Mouse (Mus musculus): ENCODE measurements around the gene Gm6993. TPM values are rescaled to one million over a fixed set of nuclear protein-coding genes. Genes with fewer than 3 reads are reported as not detected.

Gene Gm6993
- polyA plus RNA-seq (2015; fragmentation: Nextera tagmentation; extraction: Ambion mirVana): not detected in 2 replicates

DNA sequence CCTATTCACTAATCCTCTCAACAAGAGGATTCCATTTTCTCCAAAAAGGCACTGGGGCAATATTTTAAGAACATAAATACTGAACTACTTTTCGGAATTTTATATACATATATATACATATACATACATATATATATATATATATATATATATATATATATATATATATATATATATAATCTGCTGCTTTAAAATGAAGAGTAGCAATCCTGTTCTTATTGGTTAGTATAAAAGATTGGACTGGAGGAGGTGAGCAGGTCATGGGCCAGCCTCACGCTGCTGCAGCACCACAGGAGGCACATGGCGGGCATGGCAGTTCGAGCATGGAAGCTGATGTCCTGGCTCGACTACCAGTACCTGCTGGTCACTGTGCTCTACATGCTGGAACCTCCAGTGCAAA lies at the start of gene Gm6993:
Gene Gm6993 (plus strand): TSS at position 301 of the 400 bp plus-strand sequence.
- H3K9me3 ChIP-seq: no peaks in the 10 kb centered on the region
- no peaks in the 10 kb centered on the region for H3K36me3 ChIP-seq
- H3K4me1 ChIP-seq: peaks cover 9% of the 10 kb centered on the region
- H3K9ac ChIP-seq: no peak within 1 kb of the TSS
- no peak within 1 kb of the TSS for H3K27ac ChIP-seq
- WGBS: 87% methylated on average over 5 of the region's 5 CpGs
- H3K4me3 ChIP-seq: no peak within 1 kb of the TSS
- no peak within 1 kb of the TSS for H3K4me2 ChIP-seq (replicated peaks)
- no peak for ATAC-seq (ENCODE audit: low FRiP score, low read depth)
- H3K27me3 ChIP-seq: no peaks in the 10 kb centered on the region

- WGBS: 40% methylated on average over 8 of the region's 8 CpGs
These were observed 49.1 kb upstream of the Gm6993 start for GRCm38 (mm10) chr12:31191329-31191954.

DNA sequence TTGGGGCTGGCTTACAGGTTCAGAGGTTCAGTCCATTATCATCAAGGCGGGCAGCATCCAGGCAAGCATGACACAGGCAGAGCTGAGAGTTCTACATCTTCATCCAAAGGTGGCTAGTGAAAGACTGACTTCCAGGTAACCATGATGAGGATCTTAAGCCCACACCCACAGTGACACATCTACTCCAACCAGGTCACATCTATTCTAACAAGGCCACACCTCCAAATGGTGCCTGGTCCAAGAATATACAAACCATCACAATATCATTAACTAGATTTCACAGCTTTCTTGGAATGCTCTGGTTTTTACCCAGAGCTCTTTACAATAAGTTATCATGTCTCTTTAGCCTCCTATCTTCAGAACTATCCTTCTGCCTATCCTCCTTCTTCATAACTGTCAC lies 38.1 kb upstream of the Gm6993 start:
- no peak for ATAC-seq (ENCODE audit: low FRiP score, low read depth)
- Histone ChIP-seq H3K9me3 (no peaks in the 10 kb centered on the region), H3K27ac (no peak overlapping the region), H3K4me1 (no peaks in the 10 kb centered on the region; the same call in 1 of the 2 replicates), H3K4me3 (no peak overlapping the region), H3K27me3 (no peaks in the 10 kb centered on the region), H3K36me3 (no peaks in the 10 kb centered on the region), H3K9ac (no peak overlapping the region), H3K4me2 (replicated peaks) (no peak overlapping the region)
- 97% methylated on average over 1 of the region's 1 CpGs for WGBS

More at GRCm38 (mm10) chr12:31191329-31191954, 49.1 kb upstream of the Gm6993 start:
- Histone ChIP-seq H3K4me3 (no peak overlapping the region), H3K9me3 (no peaks in the 10 kb centered on the region), H3K9ac (no peak overlapping the region), H3K4me2 (replicated peaks) (no peak overlapping the region), H3K4me1 (peaks cover 22% of the 10 kb centered on the region), H3K36me3 (no peaks in the 10 kb centered on the region), H3K27ac (peak overlapping the region; percentile 22; the same call in 1 of the 2 replicates), H3K27me3 (no peaks in the 10 kb centered on the region)
- peak; percentile 79 for ATAC-seq (ENCODE audit: low FRiP score, low read depth)

DNA sequence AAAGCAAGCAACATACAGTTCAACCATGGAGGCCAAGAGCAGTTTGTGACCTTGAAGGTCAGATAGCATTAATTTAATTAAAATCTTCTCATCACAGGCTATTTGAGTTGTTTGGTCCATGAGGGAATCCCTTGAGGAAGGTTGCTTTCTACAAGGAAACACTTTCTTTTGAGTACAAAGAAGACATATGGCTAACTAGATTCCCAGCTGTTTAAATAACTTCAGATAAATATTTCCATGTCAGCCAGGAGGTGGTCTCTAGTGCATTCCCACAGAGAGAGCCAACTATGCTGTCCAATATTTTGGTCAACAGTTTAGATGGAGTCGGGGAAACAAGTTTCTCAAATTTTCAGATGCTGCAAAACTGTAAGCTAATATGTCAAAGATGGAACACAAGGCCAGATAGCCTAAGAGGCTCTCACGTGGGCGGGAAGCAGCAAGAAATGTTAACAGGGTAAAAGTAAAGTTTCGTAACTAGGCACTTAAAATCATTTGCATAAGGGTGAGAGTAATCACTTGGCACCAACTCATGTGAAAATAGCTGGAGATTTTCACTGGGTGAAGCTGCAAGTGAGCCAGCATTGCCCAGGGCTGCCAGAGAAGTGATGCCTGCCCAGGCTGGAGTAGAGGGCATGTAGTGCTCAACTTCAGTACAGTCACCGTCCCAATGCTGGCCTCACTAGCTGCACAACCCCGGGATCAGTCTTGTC lies 36.7 kb upstream of the Gm6993 start:
- Histone ChIP-seq H3K4me3 (no peak overlapping the region), H3K27me3 (no peaks in the 10 kb centered on the region), H3K36me3 (no peaks in the 10 kb centered on the region), H3K27ac (no peak overlapping the region), H3K4me1 (no peaks in the 10 kb centered on the region), H3K4me2 (replicated peaks) (no peak overlapping the region), H3K9me3 (no peaks in the 10 kb centered on the region), H3K9ac (no peak overlapping the region)
- ATAC-seq (ENCODE audit: low FRiP score, low read depth): no peak
- WGBS: 85% methylated on average over 6 of the region's 6 CpGs

DNA sequence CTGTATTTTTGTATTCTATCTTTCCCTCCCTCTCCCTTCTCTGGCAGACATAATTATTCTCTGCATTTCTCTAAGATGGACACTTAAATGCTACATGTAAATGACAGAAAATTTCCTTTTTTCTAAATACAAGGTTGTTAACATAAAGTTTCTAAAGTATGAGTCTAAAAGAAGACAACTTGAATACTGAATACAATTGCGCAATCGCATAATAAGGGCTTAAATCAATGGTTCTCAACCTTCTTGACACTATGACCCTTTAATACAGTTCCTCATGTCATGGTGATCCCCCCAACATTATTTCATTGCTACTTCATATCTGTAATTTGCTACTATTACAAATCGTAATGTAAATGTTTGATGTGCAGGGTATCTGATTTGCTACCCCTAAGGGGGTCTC lies 35.7 kb upstream of the Gm6993 start:
- Histone ChIP-seq H3K4me1 (0 out of 2 replicates have a peak, but pooled peaks cover 3% of the 10 kb centered on the region), H3K27me3 (no peaks in the 10 kb centered on the region), H3K36me3 (no peaks in the 10 kb centered on the region), H3K27ac (no peak overlapping the region), H3K9me3 (no peaks in the 10 kb centered on the region), H3K4me3 (no peak overlapping the region), H3K4me2 (replicated peaks) (no peak overlapping the region), H3K9ac (no peak overlapping the region)
- WGBS: 95% methylated on average over 3 of the region's 3 CpGs
- ATAC-seq (ENCODE audit: low FRiP score, low read depth): no peak

GRCm38 (mm10) chr12:31205983-31206633 lies 34.5 kb upstream of the Gm6993 start:
- Histone ChIP-seq H3K4me1 (0 out of 2 replicates have a peak, but pooled peaks cover 3% of the 10 kb centered on the region), H3K4me3 (no peak overlapping the region), H3K27me3 (no peaks in the 10 kb centered on the region), H3K9ac (no peak overlapping the region), H3K36me3 (no peaks in the 10 kb centered on the region), H3K9me3 (no peaks in the 10 kb centered on the region), H3K27ac (no peak overlapping the region), H3K4me2 (replicated peaks) (no peak overlapping the region)
- peak; percentile 83 for ATAC-seq (ENCODE audit: low FRiP score, low read depth)
- 50% methylated on average over 10 of the region's 10 CpGs for WGBS

DNA sequence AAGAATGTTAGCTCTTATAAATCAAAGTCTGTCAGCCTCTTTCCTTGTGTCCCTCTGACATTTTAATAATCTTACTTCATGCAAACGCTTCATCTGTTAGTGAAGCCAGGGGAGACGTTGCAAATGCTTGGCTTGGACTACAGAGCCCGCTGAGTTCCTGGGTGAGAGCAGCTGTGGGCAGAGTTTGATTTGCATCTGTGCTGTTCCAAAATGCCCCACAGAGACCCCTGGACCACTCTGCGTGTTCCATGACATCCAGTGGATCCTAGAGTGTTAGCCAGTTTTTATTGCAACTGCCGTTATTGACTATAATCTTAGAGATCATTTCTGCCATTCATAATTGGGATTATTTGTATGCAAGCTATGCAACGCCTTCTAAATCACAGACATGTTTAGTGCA lies 31.8 kb upstream of the Gm6993 start:
- H3K27ac ChIP-seq: no peak overlapping the region
- H3K4me2 ChIP-seq (replicated peaks): no peak overlapping the region
- no peaks in the 10 kb centered on the region for H3K36me3 ChIP-seq
- no peak overlapping the region for H3K4me3 ChIP-seq
- no peak for ATAC-seq (ENCODE audit: low FRiP score, low read depth)
- H3K9ac ChIP-seq: no peak overlapping the region
- 54% methylated on average over 6 of the region's 6 CpGs for WGBS
- no peaks in the 10 kb centered on the region for H3K9me3 ChIP-seq
- no peaks in the 10 kb centered on the region for H3K27me3 ChIP-seq
- H3K4me1 ChIP-seq: peaks cover 8% of the 10 kb centered on the region; the same call in 1 of the 2 replicates

DNA sequence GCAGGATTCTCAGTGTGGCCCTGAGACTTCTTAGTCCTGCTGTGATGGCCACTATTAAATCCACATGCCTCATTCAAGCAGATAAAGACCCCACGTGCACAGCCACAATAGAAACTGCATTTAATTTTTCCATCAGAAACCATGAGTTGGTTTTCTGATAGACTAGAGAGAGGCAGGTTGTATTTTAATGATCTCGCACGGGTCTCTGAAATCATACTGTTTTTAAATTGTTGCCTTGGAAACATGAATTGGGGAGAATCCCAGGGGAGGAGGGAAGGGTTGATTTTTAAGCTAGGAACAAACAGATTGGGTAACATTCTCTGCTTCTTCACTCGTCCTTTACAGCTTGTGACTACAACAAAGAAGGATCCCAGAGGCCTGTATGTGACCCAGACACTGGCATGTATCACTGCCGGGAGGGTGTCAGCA lies 31.2 kb upstream of the Gm6993 start:
- Histone ChIP-seq H3K4me3 (no peak overlapping the region), H3K9ac (no peak overlapping the region), H3K27ac (no peak overlapping the region), H3K4me2 (replicated peaks) (no peak overlapping the region), H3K9me3 (no peaks in the 10 kb centered on the region), H3K27me3 (no peaks in the 10 kb centered on the region), H3K36me3 (no peaks in the 10 kb centered on the region), H3K4me1 (peaks cover 10% of the 10 kb centered on the region; the same call in 1 of the 2 replicates)
- 40% methylated on average over 5 of the region's 5 CpGs for whole genome bisulfite sequencing
- no peak for ATAC-seq (ENCODE audit: low FRiP score, low read depth)

DNA sequence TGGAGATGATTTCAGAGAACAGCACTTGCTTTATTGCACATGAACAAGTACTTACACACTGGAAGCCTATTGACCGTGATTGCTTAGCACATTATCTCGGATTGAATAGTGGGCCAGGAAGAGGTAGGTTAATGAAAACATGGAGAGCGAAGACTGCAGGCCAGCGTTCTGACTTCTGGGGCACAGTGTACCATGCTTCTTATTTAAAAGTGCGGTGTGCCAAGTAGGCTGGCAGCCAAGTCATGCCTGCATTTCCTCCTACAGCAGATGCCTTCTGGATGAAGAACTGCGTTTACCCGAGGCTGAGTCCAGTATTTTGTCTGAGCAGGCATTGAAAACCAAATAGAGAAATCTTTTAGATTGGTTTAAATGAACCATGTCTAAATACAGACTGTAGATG lies 27.0 kb upstream of the Gm6993 start:
- H3K27ac ChIP-seq: no peak overlapping the region
- 68% methylated on average over 7 of the region's 7 CpGs for WGBS
- peaks cover 18% of the 10 kb centered on the region for H3K4me1 ChIP-seq
- no peak overlapping the region for H3K9ac ChIP-seq
- H3K36me3 ChIP-seq: no peaks in the 10 kb centered on the region
- no peak overlapping the region for H3K4me3 ChIP-seq
- no peak overlapping the region for H3K4me2 ChIP-seq (replicated peaks)
- ATAC-seq (ENCODE audit: low FRiP score, low read depth): no peak
- no peaks in the 10 kb centered on the region for H3K27me3 ChIP-seq
- H3K9me3 ChIP-seq: no peaks in the 10 kb centered on the region

GRCm38 (mm10) chr12:31215003-31215402 lies 25.6 kb upstream of the Gm6993 start:
- no peak overlapping the region for H3K4me3 ChIP-seq
- H3K36me3 ChIP-seq: no peaks in the 10 kb centered on the region
- H3K27me3 ChIP-seq: no peaks in the 10 kb centered on the region
- no peaks in the 10 kb centered on the region for H3K9me3 ChIP-seq
- no peak overlapping the region for H3K27ac ChIP-seq
- WGBS: 50% methylated on average over 6 of the region's 6 CpGs
- peak; percentile 25; the same call in 1 of the 2 replicates for ATAC-seq (ENCODE audit: low FRiP score, low read depth)
- no peak overlapping the region for H3K9ac ChIP-seq
- H3K4me2 ChIP-seq (replicated peaks): no peak overlapping the region
- H3K4me1 ChIP-seq: peaks cover 20% of the 10 kb centered on the region

GRCm38 (mm10) chr12:31217232-31217631 lies 23.3 kb upstream of the Gm6993 start:
- Histone ChIP-seq H3K27ac (no peak overlapping the region), H3K4me3 (no peak overlapping the region), H3K4me2 (replicated peaks) (no peak overlapping the region), H3K27me3 (no peaks in the 10 kb centered on the region), H3K9me3 (no peaks in the 10 kb centered on the region), H3K36me3 (no peaks in the 10 kb centered on the region), H3K9ac (no peak overlapping the region), H3K4me1 (peaks cover 20% of the 10 kb centered on the region)
- ATAC-seq (ENCODE audit: low FRiP score, low read depth): no peak
- 52% methylated on average over 5 of the region's 5 CpGs for WGBS

GRCm38 (mm10) chr12:31218774-31219173 lies 21.8 kb upstream of the Gm6993 start:
- Histone ChIP-seq H3K36me3 (no peaks in the 10 kb centered on the region), H3K9me3 (no peaks in the 10 kb centered on the region), H3K4me3 (no peak overlapping the region), H3K4me1 (peaks cover 15% of the 10 kb centered on the region), H3K4me2 (replicated peaks) (no peak overlapping the region), H3K9ac (no peak overlapping the region), H3K27me3 (no peaks in the 10 kb centered on the region), H3K27ac (peak overlapping the region; percentile 56; the same call in 1 of the 2 replicates)
- 28% methylated on average over 3 of the region's 3 CpGs for WGBS
- ATAC-seq (ENCODE audit: low FRiP score, low read depth): peak; percentile 66
